Mouse (Mus musculus) liver, embryonic 11.5 days (tissue): ENCODE results near the gene Sdc1. TPM values are rescaled to one million over a fixed set of nuclear protein-coding genes. Genes with fewer than 3 reads are reported as not detected.

Source experiments
- ATAC-seq: fragments of 200-750 bp; cut with Nextera tagmentation; replicated peaks from 2 replicates; pipeline ENCODE4 v1.8.0; 2017; ENCODE audit warnings: moderate number of reproducible peaks, mild to moderate bottlenecking, moderate TSS enrichment, moderate library complexity; ENCODE audit not compliant: low FRiP score
- DNase-seq: peaks from one replicate; pipeline ENCODE4 v3.0.0-alpha.2; 2017; ENCODE audit warnings: low spot score
- H3K27ac ChIP-seq: fragments of 300-500 bp; sonication (generic); 2 replicates; pipeline ENCODE4 v1.5.1; 2014; ENCODE audit warnings: mild to moderate bottlenecking, low read depth, low read length, control low read depth
- H3K27me3 ChIP-seq: fragments of 300-500 bp; sonication (generic); replicated peaks from 2 replicates; pipeline ENCODE4 v1.6.1; 2014; ENCODE audit warnings: low read length, mixed read lengths; ENCODE audit not compliant: control insufficient read depth, insufficient read depth
- H3K36me3 ChIP-seq: fragments of 300-500 bp; sonication (generic); 2 replicates; pipeline ENCODE4 v1.6.1; 2014; ENCODE audit warnings: mild to moderate bottlenecking, low read length, moderate library complexity, mixed read lengths; ENCODE audit not compliant: control insufficient read depth, insufficient read depth
- H3K4me1 ChIP-seq: fragments of 300-500 bp; sonication (generic); replicated peaks from 2 replicates; pipeline ENCODE4 v1.6.1; 2014; ENCODE audit warnings: low read length, mixed read lengths; ENCODE audit not compliant: control insufficient read depth, insufficient read depth
- H3K4me2 ChIP-seq: fragments of 300-500 bp; sonication (generic); 2 replicates; pipeline ENCODE4 v1.6.1; 2014; ENCODE audit warnings: mild to moderate bottlenecking, control low read depth, moderate library complexity
- H3K4me3 ChIP-seq: fragments of 300-500 bp; sonication (generic); 2 replicates; pipeline ENCODE4 v1.5.1; 2014; ENCODE audit warnings: low read depth, low read length, control low read depth
- H3K9ac ChIP-seq: fragments of 300-500 bp; sonication (generic); 2 replicates; pipeline ENCODE4 v1.6.1; 2014; ENCODE audit warnings: low read depth, low read length, control low read depth
- H3K9me3 ChIP-seq: fragments of 300-500 bp; sonication (generic); 2 replicates; pipeline ENCODE4 v1.6.1; 2016; ENCODE audit warnings: low read length, inconsistent platforms, mixed read lengths; ENCODE audit not compliant: control insufficient read depth
- WGBS: fragments of 180-500 bp; shearing (Covaris S2); extraction: QIAGEN DNeasy Blood & Tissue Kit; methylation state at CpG from one replicate; pipeline ENCODE4 v1.1.7; 2014; 5-methylcytosine and 5-hydroxymethylcytosine counted together
- polyA plus RNA-seq: library from polyadenylated mRNA; unstranded; fragments of >200 nt; fragmentation: Nextera tagmentation; extraction: Ambion mirVana; gene quantifications from 2 replicates; pipeline ENCODE4 v1.2.1, GENCODE M21; 2014

Sdc1 gene
- polyA plus RNA-seq, 1 experiment from 2014 or later, result 50.2 TPM

GRCm38 (mm10) chr12:8761058-8761457 is 10.1 kb upstream of the Sdc1 start:
- no peak for ATAC-seq
- Histone ChIP-seq H3K9ac (no peak overlapping the region), H3K4me1 (no peaks in the 10 kb centered on the region), H3K4me2 (no peak overlapping the region), H3K36me3 (peaks cover 2% of the 10 kb centered on the region; the same call in 1 of the 2 replicates), H3K4me3 (no peak overlapping the region), H3K9me3 (no peaks in the 10 kb centered on the region), H3K27ac (no peak overlapping the region), H3K27me3 (no peaks in the 10 kb centered on the region)
- WGBS, result 70% methylated on average over 7 of the region's 7 CpGs
- no peak for DNase-seq

- Histone ChIP-seq H3K9me3 (no peaks in the 10 kb centered on the region), H3K27me3 (no peaks in the 10 kb centered on the region), H3K4me1 (no peaks in the 10 kb centered on the region), H3K4me3 (no peak overlapping the region), H3K4me2 (no peak overlapping the region), H3K9ac (no peak overlapping the region), H3K27ac (no peak overlapping the region), H3K36me3 (no peaks in the 10 kb centered on the region)
- no peak for DNase-seq
- WGBS, result 70% methylated on average over 2 of the region's 2 CpGs
- ATAC-seq, result no peak
Observed at GRCm38 (mm10) chr12:8762667-8763066, 8.5 kb upstream of the Sdc1 start.

- 73% methylated on average over 15 of the region's 15 CpGs for WGBS
- Histone ChIP-seq H3K27ac (no peak overlapping the region), H3K4me2 (no peak overlapping the region), H3K36me3 (no peaks in the 10 kb centered on the region), H3K4me3 (no peak overlapping the region), H3K9ac (no peak overlapping the region), H3K4me1 (no peaks in the 10 kb centered on the region), H3K9me3 (no peaks in the 10 kb centered on the region), H3K27me3 (no peaks in the 10 kb centered on the region)
- DNase-seq (peak; percentile 22), ATAC-seq (no peak)
Observed at GRCm38 (mm10) chr12:8764221-8764930, 6.7 kb upstream of the Sdc1 start.

DNA sequence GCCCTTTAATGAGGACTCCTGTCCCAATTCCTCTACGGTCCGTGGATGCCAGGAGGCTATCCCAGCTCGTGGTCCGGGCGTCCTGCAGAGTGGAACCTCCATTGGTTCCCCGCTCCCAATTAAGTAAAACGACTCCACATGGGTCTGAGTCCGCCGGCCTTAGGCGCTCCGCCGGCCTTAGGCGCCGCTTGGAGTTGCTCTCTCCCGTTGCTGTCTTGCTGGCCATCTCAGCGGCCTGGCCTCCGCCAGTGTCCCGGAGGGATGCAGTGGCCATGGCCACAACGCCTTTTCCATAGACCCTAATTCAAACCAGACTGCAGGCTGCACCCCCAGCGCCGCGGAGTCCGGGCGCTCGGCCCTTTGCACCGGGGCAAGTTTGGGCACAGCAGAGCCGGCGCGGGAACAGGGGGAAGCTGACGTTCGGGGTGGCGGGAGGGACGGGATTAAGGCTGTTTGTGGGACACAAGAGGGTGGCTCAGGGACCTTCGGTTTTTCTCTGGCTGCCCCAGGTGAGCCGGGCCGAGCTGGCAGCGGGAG is 789 bp downstream of the Sdc1 start:
- H3K27ac ChIP-seq, result peak overlapping the region; percentile 67
- H3K4me2 ChIP-seq, result peak overlapping the region; percentile 95
- H3K9ac ChIP-seq, result peak overlapping the region; percentile 77
- H3K4me1 ChIP-seq, result peaks cover 14% of the 10 kb centered on the region
- peak; percentile 80 for DNase-seq
- no peaks in the 10 kb centered on the region for H3K27me3 ChIP-seq
- H3K36me3 ChIP-seq, result no peaks in the 10 kb centered on the region
- H3K4me3 ChIP-seq, result peak overlapping the region; percentile 79
- WGBS, result under 1% methylated on average over 37 of the region's 37 CpGs
- H3K9me3 ChIP-seq, result no peaks in the 10 kb centered on the region
- ATAC-seq, result 0 out of 2 replicates have a peak, but pooled peaks have one; percentile 3

- H3K4me1 ChIP-seq, result peaks cover 14% of the 10 kb centered on the region
- under 1% methylated on average over 49 of the region's 55 CpGs for WGBS
- peak overlapping the region; percentile 79 for H3K4me3 ChIP-seq
- H3K27ac ChIP-seq, result peak overlapping the region; percentile 67; the same call in 1 of the 2 replicates
- H3K27me3 ChIP-seq, result no peaks in the 10 kb centered on the region
- H3K9me3 ChIP-seq, result no peaks in the 10 kb centered on the region
- ATAC-seq (peak; percentile 44), DNase-seq (peak; percentile 78)
- no peaks in the 10 kb centered on the region for H3K36me3 ChIP-seq
- H3K9ac ChIP-seq, result peak overlapping the region; percentile 77
- peak overlapping the region; percentile 95 for H3K4me2 ChIP-seq
Observed at GRCm38 (mm10) chr12:8772451-8773143, 1.5 kb downstream of the Sdc1 start.

DNA sequence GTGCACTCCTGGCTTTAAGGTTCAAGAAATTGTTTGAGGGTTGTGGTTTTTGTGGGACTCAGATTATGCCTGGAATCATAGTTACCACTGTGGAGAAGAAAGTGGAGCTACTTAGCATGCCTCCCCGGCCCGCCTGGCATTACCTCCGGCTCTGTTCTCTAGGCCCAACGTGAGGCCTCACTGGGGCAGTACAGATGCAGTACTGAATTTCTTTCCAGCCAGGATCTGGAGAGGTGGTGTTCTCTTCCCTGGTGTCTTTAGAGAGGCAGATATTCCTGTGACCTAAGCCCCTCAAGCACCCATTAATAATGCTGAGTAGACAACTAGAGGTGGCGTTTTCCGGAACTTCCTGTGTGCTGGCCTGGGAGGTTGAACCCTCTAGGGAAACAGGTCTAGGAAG is 2.2 kb downstream of the Sdc1 start:
- Histone ChIP-seq H3K4me3 (peak overlapping the region; percentile 79), H3K27ac (no peak overlapping the region), H3K9ac (no peak overlapping the region; the same call in 1 of the 2 replicates), H3K27me3 (no peaks in the 10 kb centered on the region), H3K4me1 (peaks cover 14% of the 10 kb centered on the region), H3K4me2 (peak overlapping the region; percentile 95), H3K9me3 (no peaks in the 10 kb centered on the region), H3K36me3 (no peaks in the 10 kb centered on the region)
- ATAC-seq (no peak), DNase-seq (no peak)
- 43% methylated on average over 6 of the region's 6 CpGs for WGBS

- no peak overlapping the region for H3K4me3 ChIP-seq
- ATAC-seq, result no peak
- no peaks in the 10 kb centered on the region for H3K9me3 ChIP-seq
- H3K4me1 ChIP-seq, result peaks cover 14% of the 10 kb centered on the region
- H3K4me2 ChIP-seq, result no peak overlapping the region
- H3K36me3 ChIP-seq, result no peaks in the 10 kb centered on the region
- DNase-seq, result no peak
- H3K27ac ChIP-seq, result no peak overlapping the region
- no peak overlapping the region for H3K9ac ChIP-seq
- H3K27me3 ChIP-seq, result no peaks in the 10 kb centered on the region
Observed at GRCm38 (mm10) chr12:8774183-8774582, 3.1 kb downstream of the Sdc1 start.

GRCm38 (mm10) chr12:8776206-8776605 is 5.1 kb downstream of the Sdc1 start:
- Histone ChIP-seq H3K4me1 (peaks cover 19% of the 10 kb centered on the region), H3K4me3 (no peak overlapping the region), H3K27ac (no peak overlapping the region), H3K27me3 (no peaks in the 10 kb centered on the region), H3K4me2 (no peak overlapping the region), H3K36me3 (no peaks in the 10 kb centered on the region), H3K9me3 (no peaks in the 10 kb centered on the region), H3K9ac (no peak overlapping the region)
- DNase-seq (no peak), ATAC-seq (no peak)
- whole genome bisulfite sequencing, result 87% methylated on average over 7 of the region's 7 CpGs
